Mouse (Mus musculus): ENCODE measurements around the gene Tbc1d10b. TPM values are rescaled to one million over a fixed set of nuclear protein-coding genes. Genes with fewer than 3 reads are reported as not detected.
A peak's percentile ranks its signal among the peaks of the same experiment; 100 is the strongest.

Gene Tbc1d10b
- polyA plus RNA-seq, 1 experiment = 9.8 TPM

DNA sequence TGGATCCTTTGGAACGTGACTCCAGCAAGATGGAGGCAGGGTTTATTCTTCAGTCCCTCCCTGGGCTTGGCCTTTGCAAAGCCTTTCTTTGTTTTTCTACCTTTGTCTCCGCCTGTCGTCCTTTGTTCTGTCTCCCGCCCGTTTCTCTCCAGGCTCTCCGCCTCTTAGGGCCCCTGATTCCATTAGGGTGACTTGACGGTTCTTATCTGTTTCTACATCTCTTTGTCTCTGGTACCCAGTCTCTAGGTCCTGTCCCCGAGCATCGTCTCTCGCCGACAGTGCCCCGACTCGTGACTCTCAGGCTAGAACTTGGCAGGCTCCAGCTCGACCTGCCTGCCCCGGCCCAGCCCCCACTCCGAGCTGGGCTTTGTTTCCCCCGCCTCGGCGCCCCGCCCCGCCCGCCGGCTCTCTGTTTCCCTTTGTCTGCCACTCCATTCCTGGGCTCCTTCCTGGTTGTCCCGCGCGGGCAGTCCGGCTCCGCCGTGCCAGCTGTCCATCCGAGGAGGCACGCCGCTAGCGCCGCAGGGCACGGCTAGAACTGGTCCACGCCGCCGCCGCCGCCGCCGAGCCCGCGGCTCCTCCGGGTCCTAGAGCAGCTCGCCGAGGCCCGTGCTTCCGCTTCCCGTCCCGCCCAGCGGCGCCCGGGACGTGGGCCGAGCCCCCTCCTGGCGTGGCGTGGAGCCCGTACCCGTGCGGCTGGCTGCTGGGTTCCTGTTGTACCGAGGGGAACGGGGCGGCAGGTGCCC lies 24.5 kb upstream of the Tbc1d10b start, which contains the start of the genes Zfp553 and Sept1:
TSS of gene Zfp553 (plus strand) at position 440 of the 746 bp plus-strand sequence.
TSS of gene Sept1 (minus strand) at position 509 of the 746 bp plus-strand sequence.
- Histone ChIP-seq H3K4me1 (ENCODE audit: control insufficient read depth, insufficient read depth, insufficient read length, low read length) (peaks cover 2% of the 10 kb centered on the region; the same call in 1 of the 2 replicates), H3K4me3 (ENCODE audit: insufficient read depth, low read depth, low read length) (peak within 1 kb of the TSS; percentile 97), H3K27ac (replicated peaks; ENCODE audit: low read depth, low read length) (peak within 1 kb of the TSS; percentile 80)

DNA sequence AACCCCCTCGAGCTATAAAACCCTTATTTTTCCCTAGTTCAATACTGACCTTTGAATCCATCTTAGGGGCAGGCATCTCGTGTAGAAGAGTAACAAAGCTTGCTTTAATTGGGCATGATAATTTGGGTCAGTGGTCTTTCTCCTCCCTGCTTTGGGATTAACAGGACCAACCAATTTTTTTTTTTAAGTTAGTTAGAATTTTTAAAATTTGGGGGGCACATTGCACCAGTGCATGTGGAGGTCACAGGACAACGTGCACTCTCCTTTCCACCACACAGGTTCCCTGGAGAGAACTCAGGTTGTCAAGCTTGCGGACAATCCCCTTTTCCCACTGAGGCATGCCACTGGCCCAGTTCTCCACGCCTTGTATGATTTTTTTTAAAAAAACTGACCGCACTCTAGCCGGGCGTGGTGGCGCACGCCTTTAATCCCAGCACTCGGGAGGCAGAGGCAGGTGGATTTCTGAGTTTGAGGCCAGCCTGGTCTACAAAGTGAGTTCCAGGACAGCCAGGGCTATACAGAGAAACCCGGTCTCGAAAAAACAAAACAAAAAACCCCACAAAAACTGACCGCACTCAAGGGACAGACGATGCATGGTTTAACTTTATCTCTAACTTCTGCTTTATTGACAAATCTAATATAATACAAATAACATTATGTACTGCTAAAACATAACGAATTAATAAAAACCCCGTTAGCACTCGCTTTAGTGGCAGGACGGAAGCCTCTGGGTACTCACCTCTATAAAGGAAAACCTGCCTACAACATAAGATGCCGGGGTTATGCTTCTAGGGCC lies 23.8 kb upstream of the Tbc1d10b start:
- H3K4me3 ChIP-seq (ENCODE audit: insufficient read depth, low read depth, low read length) = peak overlapping the region; percentile 97
- peaks cover 2% of the 10 kb centered on the region; the same call in 1 of the 2 replicates for H3K4me1 ChIP-seq (ENCODE audit: control insufficient read depth, insufficient read depth, insufficient read length, low read length)

DNA sequence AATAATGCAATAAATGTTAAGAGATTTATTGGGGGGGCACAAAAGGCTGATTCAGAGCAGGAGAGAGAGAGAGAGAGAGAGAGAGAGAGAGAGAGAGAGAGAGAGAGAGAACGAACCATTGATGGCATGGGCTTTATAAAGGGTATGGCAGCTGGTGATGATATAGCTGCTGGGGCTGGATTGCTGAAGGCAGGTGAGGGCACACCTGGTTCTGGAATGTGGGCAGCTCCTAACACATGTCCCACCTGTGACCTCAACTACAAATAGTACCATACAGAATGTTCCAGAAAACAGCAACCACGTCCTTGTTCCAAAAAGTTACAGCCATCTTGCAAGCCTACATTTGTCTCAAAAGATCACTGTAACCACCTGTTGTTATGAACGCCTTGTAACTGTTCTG lies 23.1 kb upstream of the Tbc1d10b start:
- Histone ChIP-seq H3K4me1 (ENCODE audit: control insufficient read depth, insufficient read depth, insufficient read length, low read length) (peaks cover 2% of the 10 kb centered on the region; the same call in 1 of the 2 replicates), H3K4me3 (ENCODE audit: insufficient read depth, low read depth, low read length) (no peak overlapping the region), H3K27ac (replicated peaks; ENCODE audit: low read depth, low read length) (no peak overlapping the region)

More for the DNA sequence above, 23.8 kb upstream of the Tbc1d10b start:
- H3K27ac ChIP-seq (replicated peaks; ENCODE audit: low read depth, low read length) = peak overlapping the region; percentile 80

DNA sequence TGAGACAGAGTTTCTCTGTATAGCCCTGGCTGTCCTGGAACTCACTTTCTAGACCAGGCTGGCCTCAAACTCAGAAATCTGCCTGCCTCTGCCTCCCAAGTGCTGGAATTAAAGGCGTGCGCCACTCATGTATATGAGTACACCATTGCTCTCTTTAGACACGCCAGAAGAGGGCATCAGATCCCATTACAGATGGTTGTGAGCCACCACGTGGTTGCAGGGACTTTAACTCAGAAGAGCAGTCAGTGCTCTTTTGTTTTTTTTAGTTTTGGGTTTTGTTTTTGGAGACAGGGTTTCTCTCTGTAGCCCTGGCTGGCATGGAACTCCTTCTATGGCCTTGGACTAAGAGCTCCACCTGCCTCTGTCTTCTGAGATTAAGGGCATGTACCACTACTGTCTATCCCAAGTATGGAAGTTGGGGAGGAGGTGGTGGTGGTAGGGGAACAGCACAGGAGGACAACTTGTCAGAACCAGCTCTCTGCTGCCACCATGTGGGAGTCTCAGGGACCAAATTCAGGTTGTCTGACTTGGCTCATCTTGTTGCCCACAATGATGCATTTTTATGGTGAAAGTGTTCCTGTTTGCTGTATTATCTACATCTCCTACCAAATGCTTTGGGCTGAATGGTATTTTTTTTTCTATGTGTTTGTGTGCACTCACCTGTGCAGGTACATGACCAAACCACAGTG lies 20.5 kb upstream of the Tbc1d10b start:
- H3K4me3 ChIP-seq (ENCODE audit: insufficient read depth, low read depth, low read length) = no peak overlapping the region
- no peak overlapping the region for H3K27ac ChIP-seq (replicated peaks; ENCODE audit: low read depth, low read length)
- H3K4me1 ChIP-seq (ENCODE audit: control insufficient read depth, insufficient read depth, insufficient read length, low read length) = peaks cover 2% of the 10 kb centered on the region; the same call in 1 of the 2 replicates

DNA sequence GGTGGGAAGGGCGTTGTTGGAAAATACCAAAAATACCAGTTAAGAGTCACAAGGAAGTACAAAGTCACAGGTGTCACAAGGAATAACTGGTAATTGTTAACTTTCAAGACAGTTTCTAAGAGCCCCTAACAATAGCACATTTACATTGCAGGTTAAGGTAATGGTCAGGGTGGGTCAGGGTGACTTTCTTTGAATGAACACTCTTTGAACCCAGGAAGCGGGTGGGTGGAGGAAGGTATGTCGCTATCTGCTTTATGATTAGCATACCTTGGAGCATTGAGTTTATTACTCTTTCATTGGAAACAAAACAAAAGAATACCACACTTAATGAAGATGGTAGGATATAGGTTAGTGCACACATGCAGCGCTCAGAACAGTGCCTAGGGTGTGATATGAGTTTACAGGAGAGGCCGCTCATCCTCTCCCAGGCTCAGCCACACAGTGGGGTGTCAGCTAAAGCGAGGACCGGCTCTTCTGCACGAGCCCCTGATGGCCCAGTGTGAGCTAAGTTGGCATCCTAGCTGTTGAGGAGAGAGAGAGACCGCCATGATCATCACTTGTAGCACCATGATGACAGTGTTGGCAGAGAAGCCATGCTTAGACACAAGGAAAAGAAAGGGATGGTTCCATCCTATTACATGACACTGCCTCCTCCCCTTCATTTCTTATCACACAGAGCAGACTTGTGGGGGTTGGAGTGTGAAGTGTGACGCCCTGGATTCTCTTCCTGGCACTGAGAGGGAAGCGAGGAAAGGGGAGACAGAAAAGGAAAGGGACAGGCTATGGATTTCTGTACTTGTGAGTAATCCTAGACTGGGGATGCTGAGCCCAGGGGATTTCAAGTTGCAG lies 17.1 kb upstream of the Tbc1d10b start:
- Histone ChIP-seq H3K27ac (replicated peaks; ENCODE audit: low read depth, low read length) (no peak overlapping the region), H3K4me1 (ENCODE audit: control insufficient read depth, insufficient read depth, insufficient read length, low read length) (no peaks in the 10 kb centered on the region), H3K4me3 (ENCODE audit: insufficient read depth, low read depth, low read length) (no peak overlapping the region)

DNA sequence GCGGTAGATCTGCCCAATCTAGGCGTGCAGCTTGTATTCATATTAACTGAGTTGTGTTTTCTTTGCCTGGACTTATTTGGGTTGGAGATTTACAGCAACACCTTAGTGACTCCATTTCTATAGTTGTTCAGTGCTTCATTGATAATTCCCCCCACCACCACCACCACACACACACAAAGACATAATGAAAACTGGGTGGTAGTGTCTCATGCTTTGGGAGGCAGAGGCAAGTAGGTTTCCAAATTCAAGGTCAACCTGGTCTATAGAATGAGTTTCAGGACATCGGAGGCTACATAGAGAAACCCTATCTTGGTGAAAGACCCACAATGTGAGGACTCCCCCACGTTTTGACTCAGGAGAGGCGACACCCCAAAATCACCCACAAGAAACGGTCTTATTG lies 16.3 kb upstream of the Tbc1d10b start:
- no peak overlapping the region for H3K27ac ChIP-seq (replicated peaks; ENCODE audit: low read depth, low read length)
- H3K4me3 ChIP-seq (ENCODE audit: insufficient read depth, low read depth, low read length) = no peak overlapping the region
- no peaks in the 10 kb centered on the region for H3K4me1 ChIP-seq (ENCODE audit: control insufficient read depth, insufficient read depth, insufficient read length, low read length)

DNA sequence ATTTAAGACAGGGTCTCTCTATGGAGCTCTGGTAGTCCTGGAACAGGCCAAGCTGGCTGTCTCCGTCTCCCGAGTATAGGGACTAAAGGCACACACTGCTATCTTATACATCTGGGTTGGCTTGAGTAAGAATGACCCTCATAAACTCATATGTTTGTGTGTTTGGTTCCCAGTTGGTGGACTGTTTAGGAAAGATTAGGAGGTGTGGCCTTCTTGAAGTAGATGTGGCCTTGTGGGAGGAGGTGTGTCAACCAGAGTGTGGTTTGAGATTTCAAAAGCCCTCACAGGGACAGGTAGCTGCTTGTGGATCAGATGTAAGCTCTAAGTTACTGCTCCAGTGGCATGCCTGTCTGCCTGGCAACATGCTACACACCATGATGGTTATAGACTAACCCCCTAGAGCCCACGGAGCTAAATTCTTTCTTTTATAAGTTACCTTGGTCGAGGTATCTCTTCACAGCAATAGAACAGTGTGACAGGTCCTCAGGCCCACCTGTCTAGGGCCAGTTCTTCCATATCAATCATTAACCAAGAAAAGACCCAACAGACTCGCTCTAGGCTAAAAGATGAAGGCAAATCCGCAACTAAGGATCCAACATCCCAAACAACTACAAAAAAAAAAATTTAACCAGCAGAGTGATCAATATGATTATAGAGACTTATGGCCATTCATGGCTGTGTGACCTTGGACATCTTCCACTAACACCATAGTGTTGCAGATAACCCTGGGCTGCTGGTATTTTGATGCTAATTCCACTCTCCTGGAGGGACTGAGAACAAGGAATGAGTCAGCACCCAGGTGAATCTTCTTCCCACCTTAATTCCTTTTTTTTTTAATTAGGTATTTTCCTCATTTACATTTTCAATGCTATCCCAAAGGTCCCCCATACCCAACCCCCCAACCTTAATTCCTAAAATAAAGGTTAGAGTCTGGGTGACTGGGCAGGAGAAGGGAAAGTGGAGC lies 15.5 kb upstream of the Tbc1d10b start:
- Histone ChIP-seq H3K4me1 (ENCODE audit: control insufficient read depth, insufficient read depth, insufficient read length, low read length) (no peaks in the 10 kb centered on the region), H3K27ac (replicated peaks; ENCODE audit: low read depth, low read length) (no peak overlapping the region), H3K4me3 (ENCODE audit: insufficient read depth, low read depth, low read length) (no peak overlapping the region)

DNA sequence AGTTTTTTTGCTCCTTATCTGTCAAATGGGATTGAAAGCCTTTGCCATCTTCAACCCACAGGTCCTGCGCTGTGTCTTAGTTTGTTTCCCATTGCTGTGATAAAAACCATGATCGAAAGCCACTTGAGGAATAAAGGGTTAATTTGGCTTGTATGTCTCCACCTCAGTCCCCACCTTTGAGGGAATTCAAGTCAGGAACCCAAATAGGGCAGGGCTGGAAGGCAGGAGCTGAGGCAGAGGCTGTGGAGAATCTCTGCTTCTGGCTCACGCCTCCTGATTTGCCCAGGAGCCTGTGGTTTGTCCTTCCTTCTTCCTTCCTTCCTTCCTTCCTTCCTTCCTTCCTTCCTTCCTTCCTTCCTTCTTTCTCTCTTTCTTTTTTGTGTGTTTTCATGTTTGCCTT lies 14.8 kb upstream of the Tbc1d10b start:
- Histone ChIP-seq H3K4me1 (ENCODE audit: control insufficient read depth, insufficient read depth, insufficient read length, low read length) (no peaks in the 10 kb centered on the region), H3K27ac (replicated peaks; ENCODE audit: low read depth, low read length) (no peak overlapping the region), H3K4me3 (ENCODE audit: insufficient read depth, low read depth, low read length) (no peak overlapping the region)

DNA sequence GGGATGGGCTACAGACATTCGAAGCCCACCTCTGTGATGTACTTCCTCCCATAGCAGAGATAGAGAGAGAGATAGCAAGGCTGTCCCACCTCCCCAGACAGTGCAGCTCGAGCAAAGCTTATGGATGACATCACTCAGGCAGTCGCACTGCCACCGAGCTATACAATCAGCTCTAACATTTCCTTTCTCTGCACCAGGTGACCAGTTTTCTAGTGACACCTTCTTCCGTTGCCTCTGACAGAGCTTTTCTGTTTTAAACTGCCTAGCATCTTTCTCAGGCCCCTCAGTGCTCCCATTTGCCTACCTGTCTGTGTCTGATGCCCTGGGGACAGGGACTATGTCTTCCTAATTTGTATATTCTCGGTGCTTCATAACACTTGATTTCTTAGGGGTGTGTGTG lies 12.2 kb upstream of the Tbc1d10b start:
- no peak overlapping the region for H3K4me3 ChIP-seq (ENCODE audit: insufficient read depth, low read depth, low read length)
- no peak overlapping the region for H3K27ac ChIP-seq (replicated peaks; ENCODE audit: low read depth, low read length)
- H3K4me1 ChIP-seq (ENCODE audit: control insufficient read depth, insufficient read depth, insufficient read length, low read length) = no peaks in the 10 kb centered on the region

DNA sequence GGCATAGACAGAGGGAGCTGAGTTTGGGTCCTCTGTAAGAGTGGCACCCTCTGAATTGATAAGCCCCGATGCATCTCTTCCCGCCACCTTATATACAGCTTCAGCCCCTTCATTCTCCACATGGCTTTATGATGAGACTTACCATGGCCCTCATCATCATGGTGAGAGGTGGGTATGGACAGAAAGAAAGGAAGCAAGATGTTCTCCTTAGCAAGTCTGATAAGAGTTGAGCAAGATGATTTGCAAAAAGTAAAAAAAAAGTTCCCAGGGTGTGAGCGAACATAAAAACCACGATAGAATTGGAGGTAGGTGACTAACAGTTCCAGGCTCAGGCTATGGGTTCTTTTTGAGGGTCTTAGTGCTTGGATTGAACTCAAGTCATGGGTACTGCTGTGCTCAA lies 10.4 kb upstream of the Tbc1d10b start:
- no peak overlapping the region for H3K4me3 ChIP-seq (ENCODE audit: insufficient read depth, low read depth, low read length)
- H3K4me1 ChIP-seq (ENCODE audit: control insufficient read depth, insufficient read depth, insufficient read length, low read length) = no peaks in the 10 kb centered on the region
- no peak overlapping the region for H3K27ac ChIP-seq (replicated peaks; ENCODE audit: low read depth, low read length)

DNA sequence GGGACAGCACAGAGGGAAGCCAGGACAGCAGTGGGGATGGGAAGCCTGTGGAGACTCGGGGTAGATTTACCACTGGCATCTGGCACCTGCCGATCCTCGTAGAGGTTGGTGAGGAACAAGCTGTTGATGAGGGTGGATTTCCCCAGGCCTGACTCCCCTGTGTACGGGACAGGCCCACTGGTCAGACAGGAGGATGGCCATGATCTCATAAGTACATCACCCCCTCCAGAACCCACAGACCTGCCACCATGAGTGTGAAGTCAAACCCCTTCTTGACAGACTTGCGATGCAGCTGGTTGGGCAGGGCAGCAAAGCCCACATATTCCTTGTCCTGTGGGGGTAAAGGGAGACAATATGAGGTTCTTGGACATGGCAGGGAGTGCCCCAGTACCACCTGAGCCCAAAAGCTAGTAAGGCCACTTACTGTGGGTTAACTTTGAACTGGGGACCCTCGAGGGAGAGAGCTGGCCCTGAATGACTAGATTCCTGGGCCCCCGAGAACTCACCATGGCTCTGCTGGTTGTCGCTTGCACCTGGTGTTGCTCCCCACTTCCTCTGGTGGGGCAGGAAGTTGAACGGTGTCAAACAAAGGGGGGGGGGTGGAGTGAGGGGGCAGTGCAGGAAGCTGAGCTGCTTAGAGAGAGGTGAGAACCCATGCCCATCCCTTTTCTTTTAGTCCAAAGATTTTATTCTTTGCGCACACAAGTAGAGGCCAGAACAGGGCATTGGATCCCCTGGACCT lies 9.8 kb upstream of the Tbc1d10b start:
- H3K27ac ChIP-seq (replicated peaks; ENCODE audit: low read depth, low read length) = no peak overlapping the region
- H3K4me1 ChIP-seq (ENCODE audit: control insufficient read depth, insufficient read depth, insufficient read length, low read length) = no peaks in the 10 kb centered on the region
- peak overlapping the region; percentile 30; the same call in 1 of the 2 replicates for H3K4me3 ChIP-seq (ENCODE audit: insufficient read depth, low read depth, low read length)

DNA sequence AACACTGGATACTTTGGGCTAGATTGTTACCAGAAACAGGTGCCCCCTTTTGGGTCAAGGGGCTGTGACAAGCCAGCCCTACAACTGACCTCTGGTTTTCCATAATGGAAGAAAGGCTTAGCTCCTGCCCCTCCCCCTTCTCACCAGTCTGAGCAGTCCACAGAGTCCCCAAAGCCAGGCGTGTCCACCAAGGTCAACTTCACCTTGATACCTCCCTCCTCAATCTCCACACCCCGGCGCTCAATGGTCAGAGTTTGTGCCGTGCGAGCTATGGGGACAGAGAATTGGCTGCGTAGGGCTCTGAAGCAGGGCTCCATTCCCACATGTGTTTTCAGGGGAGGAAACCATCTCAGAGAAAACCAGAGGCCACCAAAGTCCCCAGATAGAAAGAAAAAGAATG lies 9.2 kb upstream of the Tbc1d10b start:
- Histone ChIP-seq H3K27ac (replicated peaks; ENCODE audit: low read depth, low read length) (no peak overlapping the region), H3K4me3 (ENCODE audit: insufficient read depth, low read depth, low read length) (no peak overlapping the region), H3K4me1 (ENCODE audit: control insufficient read depth, insufficient read depth, insufficient read length, low read length) (no peaks in the 10 kb centered on the region)

DNA sequence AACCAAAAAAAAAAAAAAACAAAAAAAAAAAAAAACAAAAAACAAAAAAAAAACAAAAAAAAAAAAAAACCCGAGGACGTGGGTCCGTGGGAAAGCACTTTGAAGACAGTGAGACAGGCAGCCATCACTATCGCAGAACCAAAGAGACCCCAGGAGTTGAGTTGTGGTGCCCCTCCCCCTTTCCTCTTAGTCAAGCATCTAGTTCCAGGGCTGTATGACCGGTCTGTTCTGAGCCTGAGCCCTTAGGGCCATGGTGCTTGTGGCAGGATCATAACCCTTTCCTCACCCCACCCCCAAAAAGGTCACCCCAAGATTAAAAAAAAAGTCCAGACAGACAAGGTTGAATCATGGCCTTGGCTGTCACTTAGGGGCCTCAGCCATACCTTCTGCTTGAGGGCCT lies 8.0 kb upstream of the Tbc1d10b start:
- H3K4me1 ChIP-seq (ENCODE audit: control insufficient read depth, insufficient read depth, insufficient read length, low read length) = no peaks in the 10 kb centered on the region
- H3K4me3 ChIP-seq (ENCODE audit: insufficient read depth, low read depth, low read length) = no peak overlapping the region
- no peak overlapping the region for H3K27ac ChIP-seq (replicated peaks; ENCODE audit: low read depth, low read length)
